Mouse (Mus musculus) neural tube, embryonic 12.5 days (tissue): Measurements from ENCODE around the gene Slc7a5. TPM values are rescaled to one million over a fixed set of nuclear protein-coding genes. Genes with fewer than 3 reads are reported as not detected.

Source experiments
- ATAC-seq: fragments of 200-750 bp; cut with Nextera tagmentation; 2 replicates; pipeline ENCODE4 v1.8.0; 2017; ENCODE audit warnings: low read depth, mild to moderate bottlenecking, moderate TSS enrichment, moderate library complexity; ENCODE audit not compliant: low FRiP score
- H3K27ac ChIP-seq: fragments of 300-500 bp; sonication (generic); 2 replicates; pipeline ENCODE4 v1.5.1; 2016
- H3K27me3 ChIP-seq: fragments of 300-500 bp; sonication (generic); replicated peaks from 2 replicates; pipeline ENCODE4 v1.6.1; 2016; ENCODE audit warnings: mild to moderate bottlenecking
- H3K36me3 ChIP-seq: fragments of 300-500 bp; sonication (generic); 2 replicates; pipeline ENCODE4 v1.6.1; 2016; ENCODE audit warnings: mild to moderate bottlenecking
- H3K4me1 ChIP-seq: fragments of 300-500 bp; sonication (generic); 2 replicates; pipeline ENCODE4 v1.6.1; 2016
- H3K4me2 ChIP-seq: fragments of 300-500 bp; sonication (generic); replicated peaks from 2 replicates; pipeline ENCODE4 v1.6.1; 2016; ENCODE audit warnings: mild to moderate bottlenecking
- H3K4me3 ChIP-seq: fragments of 300-500 bp; sonication (generic); 2 replicates; pipeline ENCODE4 v1.5.1; 2016
- H3K9ac ChIP-seq: fragments of 300-500 bp; sonication (generic); 2 replicates; pipeline ENCODE4 v1.6.1; 2016; ENCODE audit warnings: mild to moderate bottlenecking
- H3K9me3 ChIP-seq: fragments of 300-500 bp; sonication (generic); 2 replicates; pipeline ENCODE4 v1.6.1; 2016; ENCODE audit warnings: mild to moderate bottlenecking
- WGBS: fragments of 180-500 bp; shearing (Covaris S2); methylation state at CpG from one replicate; pipeline ENCODE4 v1.1.7; 2016; 5-methylcytosine and 5-hydroxymethylcytosine counted together
- polyA plus RNA-seq: library from polyadenylated mRNA; unstranded; fragments of >200 nt; fragmentation: Nextera tagmentation; extraction: Ambion mirVana; gene quantifications from 2 replicates; pipeline ENCODE4 v1.2.1, GENCODE M21; 2016

Slc7a5 gene
- polyA plus RNA-seq, 1 experiment from 2014 or later, result 40.8 TPM

DNA sequence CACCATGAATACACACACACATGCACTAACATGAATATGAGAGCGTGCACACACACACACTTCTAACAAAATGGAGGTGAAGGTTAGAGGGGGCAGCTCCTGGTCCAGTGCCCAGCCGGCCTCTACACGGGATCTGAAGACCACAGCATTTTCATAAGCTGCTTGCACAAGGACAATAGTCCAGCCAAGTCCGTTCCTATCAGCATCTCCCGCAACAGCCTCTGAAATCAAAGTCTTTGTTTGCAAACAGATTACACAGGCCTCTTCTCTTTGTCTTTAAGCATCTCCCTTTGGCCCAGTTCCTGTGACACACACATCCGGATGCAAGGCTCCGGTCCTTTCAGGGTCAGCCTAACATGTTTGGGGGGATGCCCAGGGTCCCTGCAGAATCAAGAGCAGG is 38.6 kb downstream of the Slc7a5 start:
- H3K27ac ChIP-seq, result no peak overlapping the region
- H3K4me1 ChIP-seq, result peaks cover 10% of the 10 kb centered on the region
- no peak overlapping the region for H3K4me3 ChIP-seq
- no peaks in the 10 kb centered on the region for H3K36me3 ChIP-seq
- 93% methylated on average over 7 of the region's 7 CpGs for WGBS
- no peak overlapping the region for H3K9ac ChIP-seq
- no peak for ATAC-seq
- no peaks in the 10 kb centered on the region for H3K27me3 ChIP-seq
- H3K4me2 ChIP-seq, result no peak overlapping the region
- H3K9me3 ChIP-seq, result no peaks in the 10 kb centered on the region

- ATAC-seq, result no peak
- Histone ChIP-seq H3K4me1 (peaks cover 10% of the 10 kb centered on the region), H3K4me2 (no peak overlapping the region), H3K36me3 (no peaks in the 10 kb centered on the region), H3K4me3 (no peak overlapping the region), H3K9ac (no peak overlapping the region), H3K27me3 (no peaks in the 10 kb centered on the region), H3K9me3 (no peaks in the 10 kb centered on the region), H3K27ac (no peak overlapping the region)
- 83% methylated on average over 5 of the region's 5 CpGs for WGBS
Observed at GRCm38 (mm10) chr8:121868196-121868595, 39.3 kb downstream of the Slc7a5 start.

DNA sequence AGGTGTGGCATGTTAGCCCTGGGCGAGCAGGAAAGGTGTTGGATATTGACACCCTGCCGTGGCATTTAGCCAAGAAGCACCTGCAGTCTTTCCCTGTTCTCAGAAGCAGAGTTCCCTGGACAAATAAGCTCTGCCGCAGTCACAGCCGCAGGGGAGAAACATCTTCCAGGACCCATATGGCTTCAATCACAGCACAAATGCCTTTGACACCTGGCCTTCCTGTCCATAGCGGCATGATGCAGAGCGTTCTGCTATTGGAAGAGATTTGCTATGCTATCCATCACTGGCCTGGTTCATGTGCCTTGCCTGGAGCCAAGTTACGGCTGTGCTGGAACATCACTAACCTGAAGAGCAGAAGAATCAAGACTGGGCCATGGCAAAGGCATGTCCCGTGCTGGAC is 42.1 kb downstream of the Slc7a5 start:
- H3K4me1 ChIP-seq, result no peaks in the 10 kb centered on the region
- no peak overlapping the region for H3K27ac ChIP-seq
- ATAC-seq, result no peak
- H3K9me3 ChIP-seq, result no peaks in the 10 kb centered on the region
- H3K27me3 ChIP-seq, result no peaks in the 10 kb centered on the region
- WGBS, result 84% methylated on average over 8 of the region's 8 CpGs
- H3K4me3 ChIP-seq, result no peak overlapping the region
- H3K36me3 ChIP-seq, result no peaks in the 10 kb centered on the region
- no peak overlapping the region for H3K9ac ChIP-seq
- no peak overlapping the region for H3K4me2 ChIP-seq

- Histone ChIP-seq H3K4me1 (no peaks in the 10 kb centered on the region), H3K4me3 (no peak overlapping the region), H3K9ac (no peak overlapping the region), H3K9me3 (no peaks in the 10 kb centered on the region), H3K27ac (no peak overlapping the region), H3K4me2 (no peak overlapping the region), H3K36me3 (no peaks in the 10 kb centered on the region), H3K27me3 (no peaks in the 10 kb centered on the region)
- 75% methylated on average over 12 of the region's 12 CpGs for whole genome bisulfite sequencing
- ATAC-seq, result no peak
Observed at GRCm38 (mm10) chr8:121861806-121862548, 45.5 kb downstream of the Slc7a5 start.

GRCm38 (mm10) chr8:121861276-121861675 is 46.2 kb downstream of the Slc7a5 start:
- WGBS, result 57% methylated on average over 6 of the region's 6 CpGs
- no peak overlapping the region for H3K27ac ChIP-seq
- no peak for ATAC-seq
- H3K4me2 ChIP-seq, result no peak overlapping the region
- no peak overlapping the region for H3K4me3 ChIP-seq
- no peaks in the 10 kb centered on the region for H3K27me3 ChIP-seq
- H3K9me3 ChIP-seq, result no peaks in the 10 kb centered on the region
- no peak overlapping the region for H3K9ac ChIP-seq
- H3K4me1 ChIP-seq, result no peaks in the 10 kb centered on the region
- H3K36me3 ChIP-seq, result no peaks in the 10 kb centered on the region

GRCm38 (mm10) chr8:121857747-121858146 is 49.7 kb downstream of the Slc7a5 start:
- no peak overlapping the region for H3K4me3 ChIP-seq
- H3K27ac ChIP-seq, result no peak overlapping the region
- H3K4me1 ChIP-seq, result no peaks in the 10 kb centered on the region
- no peaks in the 10 kb centered on the region for H3K9me3 ChIP-seq
- no peaks in the 10 kb centered on the region for H3K27me3 ChIP-seq
- no peak overlapping the region for H3K9ac ChIP-seq
- no peak overlapping the region for H3K4me2 ChIP-seq
- no peak for ATAC-seq
- no peaks in the 10 kb centered on the region for H3K36me3 ChIP-seq
- WGBS, result 55% methylated on average over 2 of the region's 2 CpGs

GRCm38 (mm10) chr8:121857331-121857730 is 50.2 kb downstream of the Slc7a5 start:
- Histone ChIP-seq H3K9ac (no peak overlapping the region), H3K27ac (no peak overlapping the region), H3K4me3 (no peak overlapping the region), H3K4me2 (no peak overlapping the region), H3K4me1 (no peaks in the 10 kb centered on the region), H3K36me3 (no peaks in the 10 kb centered on the region), H3K9me3 (no peaks in the 10 kb centered on the region), H3K27me3 (no peaks in the 10 kb centered on the region)
- ATAC-seq, result no peak
- 76% methylated on average over 9 of the region's 9 CpGs for WGBS

GRCm38 (mm10) chr8:121856071-121856746 is 51.3 kb downstream of the Slc7a5 start:
- H3K4me2 ChIP-seq, result no peak overlapping the region
- H3K27me3 ChIP-seq, result no peaks in the 10 kb centered on the region
- H3K4me1 ChIP-seq, result peaks cover 3% of the 10 kb centered on the region; the same call in 1 of the 2 replicates
- no peak overlapping the region for H3K4me3 ChIP-seq
- no peaks in the 10 kb centered on the region for H3K9me3 ChIP-seq
- H3K27ac ChIP-seq, result no peak overlapping the region
- ATAC-seq, result no peak
- no peak overlapping the region for H3K9ac ChIP-seq
- 85% methylated on average over 14 of the region's 14 CpGs for WGBS
- H3K36me3 ChIP-seq, result no peaks in the 10 kb centered on the region

DNA sequence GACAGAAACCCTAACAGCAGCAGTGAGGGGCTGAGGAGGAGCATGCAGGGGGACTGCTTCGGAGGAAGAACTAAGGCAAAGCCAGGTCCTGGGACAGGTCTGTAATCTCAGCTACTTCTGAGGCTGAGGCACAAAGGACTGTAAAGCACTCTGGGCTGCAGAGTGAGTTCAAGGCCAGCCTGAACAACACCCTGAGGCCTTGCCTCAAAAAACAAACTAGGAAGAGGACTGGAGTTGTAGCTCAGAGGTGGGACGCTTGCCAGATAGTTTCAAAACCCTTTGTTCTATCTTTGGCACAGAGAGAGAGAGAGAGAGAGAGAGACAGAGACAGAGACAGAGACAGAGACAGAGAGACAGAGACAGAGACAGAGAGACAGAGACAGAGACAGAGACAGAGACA is 53.9 kb downstream of the Slc7a5 start:
- 91% methylated on average over 2 of the region's 2 CpGs for WGBS
- Histone ChIP-seq H3K9me3 (no peaks in the 10 kb centered on the region), H3K36me3 (no peaks in the 10 kb centered on the region), H3K27ac (no peak overlapping the region), H3K9ac (no peak overlapping the region), H3K4me1 (peaks cover 5% of the 10 kb centered on the region; the same call in 1 of the 2 replicates), H3K4me3 (no peak overlapping the region), H3K4me2 (no peak overlapping the region), H3K27me3 (no peaks in the 10 kb centered on the region)
- ATAC-seq, result no peak

- no peak overlapping the region for H3K27ac ChIP-seq
- H3K4me3 ChIP-seq, result no peak overlapping the region
- WGBS, result 71% methylated on average over 7 of the region's 7 CpGs
- H3K9me3 ChIP-seq, result no peaks in the 10 kb centered on the region
- no peaks in the 10 kb centered on the region for H3K27me3 ChIP-seq
- ATAC-seq, result no peak
- no peak overlapping the region for H3K4me2 ChIP-seq
- H3K36me3 ChIP-seq, result no peaks in the 10 kb centered on the region
- no peak overlapping the region for H3K9ac ChIP-seq
- peaks cover 5% of the 10 kb centered on the region; the same call in 1 of the 2 replicates for H3K4me1 ChIP-seq
Observed at GRCm38 (mm10) chr8:121852464-121852863, 55.0 kb downstream of the Slc7a5 start.

DNA sequence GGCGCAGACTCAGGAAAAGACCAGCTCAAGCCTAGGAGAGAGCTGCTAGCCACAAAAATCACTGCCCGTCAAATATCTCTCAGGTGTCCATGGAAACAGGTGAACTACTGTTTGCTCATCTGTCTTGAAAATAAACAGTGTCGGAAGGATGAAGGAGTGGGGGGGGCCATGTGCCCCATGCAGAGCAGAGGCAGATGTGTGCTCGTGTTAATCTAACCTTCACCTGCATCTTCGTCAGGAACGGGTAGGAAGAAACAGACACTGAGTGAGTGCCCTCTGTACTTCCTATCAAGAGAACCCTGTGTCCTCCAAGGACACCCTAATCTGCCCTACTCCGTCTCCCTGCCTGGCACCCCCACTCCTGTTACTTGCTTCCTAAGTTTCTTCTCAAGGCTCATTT is 55.8 kb downstream of the Slc7a5 start:
- no peaks in the 10 kb centered on the region for H3K9me3 ChIP-seq
- no peak overlapping the region for H3K4me3 ChIP-seq
- H3K36me3 ChIP-seq, result no peaks in the 10 kb centered on the region
- no peak overlapping the region for H3K27ac ChIP-seq
- peak overlapping the region; percentile 48; the same call in 1 of the 2 replicates for H3K9ac ChIP-seq
- H3K4me2 ChIP-seq, result peak overlapping the region; percentile 54; the same call in 1 of the 2 replicates
- peaks cover 5% of the 10 kb centered on the region; the same call in 1 of the 2 replicates for H3K4me1 ChIP-seq
- WGBS, result 62% methylated on average over 7 of the region's 7 CpGs
- ATAC-seq, result no peak
- no peaks in the 10 kb centered on the region for H3K27me3 ChIP-seq

GRCm38 (mm10) chr8:121850821-121851470 is 56.5 kb downstream of the Slc7a5 start:
- H3K4me3 ChIP-seq, result 0 out of 2 replicates have a peak overlapping the region, but pooled peaks have one; percentile 11
- H3K27ac ChIP-seq, result no peak overlapping the region

More at GRCm38 (mm10) chr8:121850821-121851470, 56.5 kb downstream of the Slc7a5 start:
- 6% methylated on average over 24 of the region's 24 CpGs for WGBS
- Histone ChIP-seq H3K4me2 (peak overlapping the region; percentile 54), H3K9me3 (no peaks in the 10 kb centered on the region), H3K36me3 (no peaks in the 10 kb centered on the region), H3K27me3 (no peaks in the 10 kb centered on the region), H3K9ac (peak overlapping the region; percentile 48), H3K4me1 (peaks cover 5% of the 10 kb centered on the region; the same call in 1 of the 2 replicates)
- peak; percentile 69 for ATAC-seq
